Mouse (Mus musculus) stomach, embryonic 15.5 days (tissue): Measurements from ENCODE around the gene St8sia1. TPM values are rescaled to one million over a fixed set of nuclear protein-coding genes. Genes with fewer than 3 reads are reported as not detected.

Source experiments
- ATAC-seq: fragments of 200-750 bp; cut with Nextera tagmentation; 2 replicates; pipeline ENCODE4 v1.8.0; 2017; ENCODE audit warnings: low read depth, moderate number of reproducible peaks, moderate TSS enrichment; ENCODE audit not compliant: insufficient read depth, low FRiP score
- H3K27ac ChIP-seq: fragments of 300-500 bp; sonication (generic); 2 replicates; pipeline ENCODE4 v1.5.1; 2015; ENCODE audit warnings: mild to moderate bottlenecking, inconsistent platforms
- H3K27me3 ChIP-seq: fragments of 300-500 bp; sonication (generic); replicated peaks from 2 replicates; pipeline ENCODE4 v1.6.1; 2015; ENCODE audit warnings: inconsistent platforms
- H3K36me3 ChIP-seq: fragments of 300-500 bp; sonication (generic); 2 replicates; pipeline ENCODE4 v1.6.1; 2015; ENCODE audit warnings: inconsistent platforms
- H3K4me1 ChIP-seq: fragments of 300-500 bp; sonication (generic); 2 replicates; pipeline ENCODE4 v1.6.1; 2015; ENCODE audit warnings: inconsistent platforms
- H3K4me2 ChIP-seq: fragments of 300-500 bp; sonication (generic); 2 replicates; pipeline ENCODE4 v1.6.1; 2015; ENCODE audit warnings: mild to moderate bottlenecking, inconsistent platforms
- H3K4me3 ChIP-seq: fragments of 300-500 bp; sonication (generic); replicated peaks from 2 replicates; pipeline ENCODE4 v1.5.1; 2015; ENCODE audit warnings: inconsistent platforms
- H3K9ac ChIP-seq: fragments of 300-500 bp; sonication (generic); 2 replicates; pipeline ENCODE4 v1.6.1; 2015; ENCODE audit warnings: inconsistent platforms
- H3K9me3 ChIP-seq: fragments of 300-500 bp; sonication (generic); 2 replicates; pipeline ENCODE4 v1.6.1; 2016; ENCODE audit warnings: inconsistent platforms
- WGBS: fragments of 180-500 bp; shearing (Covaris S2); methylation state at CpG from one replicate; pipeline ENCODE4 v1.1.7; 2015; 5-methylcytosine and 5-hydroxymethylcytosine counted together
- polyA plus RNA-seq: library from polyadenylated mRNA; unstranded; fragments of >200 nt; fragmentation: Nextera tagmentation; extraction: Ambion mirVana; gene quantifications from 2 replicates; pipeline ENCODE4 v1.2.1, GENCODE M21; 2015

St8sia1 gene
- polyA plus RNA-seq, 1 experiment from 2014 or later = 0.96 TPM

- Histone ChIP-seq H3K27ac (0 out of 2 replicates have a peak overlapping the region, but pooled peaks have one; percentile 37), H3K4me3 (no peak overlapping the region), H3K4me2 (peak overlapping the region; percentile 28; the same call in 1 of the 2 replicates), H3K9ac (no peak overlapping the region), H3K36me3 (no peaks in the 10 kb centered on the region), H3K9me3 (no peaks in the 10 kb centered on the region), H3K4me1 (peaks cover 6% of the 10 kb centered on the region; the same call in 1 of the 2 replicates), H3K27me3 (no peaks in the 10 kb centered on the region)
- ATAC-seq = peak; percentile 53
- 18% methylated on average over 9 of the region's 9 CpGs for WGBS
Observed at GRCm38 (mm10) chr6:142867471-142868055, 96.7 kb downstream of the St8sia1 start.

DNA sequence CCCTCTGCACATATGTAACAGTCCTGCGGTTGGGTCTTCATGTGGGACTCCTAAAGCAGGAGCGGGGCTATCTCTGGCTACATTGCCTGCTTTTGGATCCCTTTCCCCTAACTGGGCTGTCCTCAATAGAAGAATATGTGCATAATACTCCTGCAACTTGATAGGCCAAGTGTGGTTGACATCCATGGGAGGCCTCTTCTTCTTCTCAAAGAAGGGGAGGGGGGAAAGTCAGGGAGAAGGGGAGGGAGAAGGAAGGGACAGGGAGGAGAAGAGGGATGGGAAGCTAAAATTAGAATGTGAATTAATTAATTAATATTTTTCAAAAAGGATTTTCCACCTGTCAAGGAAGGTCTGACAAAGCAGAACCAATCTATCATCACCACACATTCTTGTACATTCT, 97.2 kb downstream of the St8sia1 start:
- H3K9ac ChIP-seq = no peak overlapping the region
- 100% methylated on average over 2 of the region's 2 CpGs for WGBS
- no peak overlapping the region for H3K4me3 ChIP-seq
- ATAC-seq = no peak
- no peaks in the 10 kb centered on the region for H3K9me3 ChIP-seq
- H3K4me1 ChIP-seq = peaks cover 6% of the 10 kb centered on the region; the same call in 1 of the 2 replicates
- no peak overlapping the region for H3K27ac ChIP-seq
- no peaks in the 10 kb centered on the region for H3K27me3 ChIP-seq
- no peak overlapping the region for H3K4me2 ChIP-seq
- no peaks in the 10 kb centered on the region for H3K36me3 ChIP-seq

- Histone ChIP-seq H3K36me3 (no peaks in the 10 kb centered on the region), H3K9me3 (no peaks in the 10 kb centered on the region), H3K4me2 (no peak overlapping the region), H3K9ac (no peak overlapping the region), H3K27me3 (no peaks in the 10 kb centered on the region), H3K27ac (no peak overlapping the region), H3K4me1 (peaks cover 6% of the 10 kb centered on the region; the same call in 1 of the 2 replicates), H3K4me3 (no peak overlapping the region)
- ATAC-seq = no peak
- 80% methylated on average over 6 of the region's 6 CpGs for WGBS
Observed at GRCm38 (mm10) chr6:142865199-142865598, 99.1 kb downstream of the St8sia1 start.

GRCm38 (mm10) chr6:142863881-142864280, 100.4 kb downstream of the St8sia1 start:
- H3K9me3 ChIP-seq = no peaks in the 10 kb centered on the region
- no peak overlapping the region for H3K4me3 ChIP-seq
- WGBS = 93% methylated on average over 4 of the region's 4 CpGs
- H3K4me2 ChIP-seq = no peak overlapping the region
- H3K9ac ChIP-seq = no peak overlapping the region
- no peaks in the 10 kb centered on the region for H3K27me3 ChIP-seq
- no peak for ATAC-seq
- H3K4me1 ChIP-seq = peaks cover 6% of the 10 kb centered on the region; the same call in 1 of the 2 replicates
- no peak overlapping the region for H3K27ac ChIP-seq
- no peaks in the 10 kb centered on the region for H3K36me3 ChIP-seq

GRCm38 (mm10) chr6:142862265-142862664, 102.0 kb downstream of the St8sia1 start:
- Histone ChIP-seq H3K9me3 (no peaks in the 10 kb centered on the region), H3K4me3 (no peak overlapping the region), H3K4me2 (no peak overlapping the region), H3K27me3 (no peaks in the 10 kb centered on the region), H3K4me1 (peaks cover under 1% of the 10 kb centered on the region; the same call in 1 of the 2 replicates), H3K36me3 (no peaks in the 10 kb centered on the region), H3K9ac (no peak overlapping the region), H3K27ac (no peak overlapping the region)
- no peak for ATAC-seq
- WGBS = 83% methylated on average over 3 of the region's 3 CpGs

GRCm38 (mm10) chr6:142860396-142860795, 103.9 kb downstream of the St8sia1 start:
- no peaks in the 10 kb centered on the region for H3K4me1 ChIP-seq
- H3K36me3 ChIP-seq = no peaks in the 10 kb centered on the region
- H3K27ac ChIP-seq = no peak overlapping the region
- no peaks in the 10 kb centered on the region for H3K27me3 ChIP-seq
- no peak overlapping the region for H3K4me3 ChIP-seq
- ATAC-seq = no peak
- H3K4me2 ChIP-seq = no peak overlapping the region
- no peak overlapping the region for H3K9ac ChIP-seq
- 91% methylated on average over 1 of the region's 1 CpGs for WGBS
- H3K9me3 ChIP-seq = no peaks in the 10 kb centered on the region

- no peak for ATAC-seq
- 78% methylated on average over 4 of the region's 4 CpGs for WGBS
- no peak overlapping the region for H3K4me2 ChIP-seq
Observed at GRCm38 (mm10) chr6:142859946-142860345, 104.3 kb downstream of the St8sia1 start.

DNA sequence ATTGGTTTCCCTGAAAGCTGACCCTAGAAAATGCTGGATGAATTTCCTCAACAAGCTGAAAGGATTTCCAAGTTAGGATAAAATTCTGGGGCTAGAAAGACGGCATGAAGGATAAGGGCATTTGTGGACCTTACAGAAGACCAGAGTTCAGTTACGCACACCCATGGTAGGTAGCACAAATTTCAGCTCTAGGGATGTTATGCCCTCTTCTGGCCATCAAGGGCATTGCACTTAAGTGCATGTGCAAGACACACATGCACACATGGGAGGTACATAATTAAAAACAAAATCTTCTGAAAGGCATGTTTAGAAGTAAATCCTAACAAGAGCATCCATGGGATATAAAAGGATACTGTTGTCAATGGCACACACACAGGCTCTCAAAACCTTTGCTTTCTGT, 105.3 kb downstream of the St8sia1 start:
- no peaks in the 10 kb centered on the region for H3K36me3 ChIP-seq
- H3K4me2 ChIP-seq = no peak overlapping the region
- no peak overlapping the region for H3K4me3 ChIP-seq
- ATAC-seq = no peak
- no peak overlapping the region for H3K9ac ChIP-seq
- H3K27ac ChIP-seq = no peak overlapping the region
- H3K9me3 ChIP-seq = no peaks in the 10 kb centered on the region
- WGBS = 97% methylated on average over 2 of the region's 2 CpGs
- H3K27me3 ChIP-seq = no peaks in the 10 kb centered on the region
- no peaks in the 10 kb centered on the region for H3K4me1 ChIP-seq

More at GRCm38 (mm10) chr6:142859946-142860345, 104.3 kb downstream of the St8sia1 start:
- Histone ChIP-seq H3K9me3 (no peaks in the 10 kb centered on the region), H3K4me1 (no peaks in the 10 kb centered on the region), H3K4me3 (no peak overlapping the region), H3K27me3 (no peaks in the 10 kb centered on the region), H3K27ac (no peak overlapping the region), H3K9ac (no peak overlapping the region), H3K36me3 (no peaks in the 10 kb centered on the region)

GRCm38 (mm10) chr6:142856258-142856874, 107.9 kb downstream of the St8sia1 start:
- no peak overlapping the region for H3K4me3 ChIP-seq
- H3K27me3 ChIP-seq = no peaks in the 10 kb centered on the region
- 59% methylated on average over 3 of the region's 3 CpGs for WGBS
- no peak for ATAC-seq
- H3K4me2 ChIP-seq = no peak overlapping the region
- no peaks in the 10 kb centered on the region for H3K9me3 ChIP-seq
- H3K27ac ChIP-seq = no peak overlapping the region
- H3K9ac ChIP-seq = no peak overlapping the region
- H3K36me3 ChIP-seq = no peaks in the 10 kb centered on the region
- no peaks in the 10 kb centered on the region for H3K4me1 ChIP-seq

GRCm38 (mm10) chr6:142855761-142856160, 108.5 kb downstream of the St8sia1 start:
- Histone ChIP-seq H3K27ac (no peak overlapping the region), H3K4me2 (no peak overlapping the region), H3K36me3 (no peaks in the 10 kb centered on the region), H3K9ac (no peak overlapping the region), H3K4me1 (no peaks in the 10 kb centered on the region), H3K27me3 (no peaks in the 10 kb centered on the region), H3K4me3 (no peak overlapping the region), H3K9me3 (no peaks in the 10 kb centered on the region)
- 89% methylated on average over 5 of the region's 5 CpGs for WGBS
- ATAC-seq = no peak

- Histone ChIP-seq H3K4me1 (no peaks in the 10 kb centered on the region), H3K9me3 (no peaks in the 10 kb centered on the region), H3K36me3 (no peaks in the 10 kb centered on the region), H3K4me3 (no peak overlapping the region), H3K27ac (no peak overlapping the region), H3K4me2 (no peak overlapping the region), H3K27me3 (no peaks in the 10 kb centered on the region), H3K9ac (no peak overlapping the region)
- WGBS = 84% methylated on average over 6 of the region's 6 CpGs
- ATAC-seq = no peak
Observed at GRCm38 (mm10) chr6:142852419-142853377, 111.6 kb downstream of the St8sia1 start.

DNA sequence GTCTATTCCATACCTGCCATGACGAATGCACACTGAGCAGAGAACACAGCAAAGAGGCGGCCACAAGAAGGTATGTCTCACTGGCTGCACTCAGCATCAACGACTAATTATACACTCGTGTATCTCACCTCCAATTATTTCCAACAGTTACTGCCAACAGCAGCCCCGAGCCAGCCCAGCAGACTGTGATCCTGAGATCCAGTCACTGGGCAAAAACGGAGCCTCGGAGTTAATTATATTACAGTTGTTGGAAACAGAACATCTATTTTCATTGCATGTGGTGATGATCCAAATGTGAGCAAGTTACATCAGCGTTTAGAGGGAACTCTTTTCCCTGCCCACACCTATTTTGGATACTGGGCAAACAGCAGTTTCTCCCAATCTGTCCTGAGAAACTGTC, 113.8 kb downstream of the St8sia1 start:
- H3K27me3 ChIP-seq = no peaks in the 10 kb centered on the region
- H3K9ac ChIP-seq = no peak overlapping the region
- H3K4me3 ChIP-seq = no peak overlapping the region
- no peaks in the 10 kb centered on the region for H3K36me3 ChIP-seq
- 82% methylated on average over 8 of the region's 8 CpGs for WGBS
- H3K27ac ChIP-seq = no peak overlapping the region
- no peak overlapping the region for H3K4me2 ChIP-seq
- H3K9me3 ChIP-seq = no peaks in the 10 kb centered on the region
- no peaks in the 10 kb centered on the region for H3K4me1 ChIP-seq
- ATAC-seq = no peak
